Mouse (Mus musculus): ENCODE measurements at regions not wholly inside any gene's neighbourhood (a gene's known extent, or its start where the extent isn't known, plus 50 kb on each side); places are given as distances from the start of the nearest gene placed in this dataset.

DNA sequence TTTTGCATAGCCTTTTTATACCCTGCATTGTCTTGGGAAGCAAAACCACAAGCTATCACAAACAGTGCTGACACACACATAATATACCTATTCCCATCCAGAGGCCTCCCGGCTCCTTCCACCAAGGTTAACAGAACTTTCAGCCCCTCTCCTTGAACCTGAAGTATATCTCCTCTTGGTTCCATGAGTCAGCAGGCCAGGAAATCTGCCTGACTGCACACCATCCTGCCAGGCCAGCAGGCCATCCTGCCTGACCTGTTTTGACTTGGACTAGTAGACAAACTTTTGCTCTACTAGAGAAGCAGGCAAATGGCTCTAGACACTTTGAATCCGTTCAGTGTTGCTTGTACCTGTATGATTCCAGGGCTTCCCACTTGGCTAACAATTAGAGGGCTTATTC lies 547.6 kb upstream of the N6amt1 start:
- TF ChIP-seq POLR2A (IDR thresholded peaks at IDR 0.05; ENCODE audit: low read depth, low read length), result no peak
- TF ChIP-seq CTCF (IDR thresholded peaks at IDR 0.05; ENCODE audit: extremely low read depth, insufficient read depth, insufficient read length, insufficient replicate concordance), result no peak
- H3K36me3 ChIP-seq (ENCODE audit: control insufficient read depth, insufficient read depth, low read length), result no peaks in the 10 kb centered on the region
- DNase-seq (ENCODE audit: low read depth in 1 of 2, low spot score in 2 of 2), result no peak
- no peaks in the 10 kb centered on the region for H3K4me1 ChIP-seq (ENCODE audit: control insufficient read depth, insufficient read depth, insufficient read length)
- H3K27ac ChIP-seq (ENCODE audit: insufficient read depth, low read length), result no peak overlapping the region
- 74% methylated on average over 2 of the region's 2 CpGs for WGBS
- no peak overlapping the region for H3K4me3 ChIP-seq (ENCODE audit: extremely low read depth, insufficient read depth, insufficient read length)
- H3K27me3 ChIP-seq (ENCODE audit: control insufficient read depth, insufficient read depth, low read length), result no peaks in the 10 kb centered on the region

DNA sequence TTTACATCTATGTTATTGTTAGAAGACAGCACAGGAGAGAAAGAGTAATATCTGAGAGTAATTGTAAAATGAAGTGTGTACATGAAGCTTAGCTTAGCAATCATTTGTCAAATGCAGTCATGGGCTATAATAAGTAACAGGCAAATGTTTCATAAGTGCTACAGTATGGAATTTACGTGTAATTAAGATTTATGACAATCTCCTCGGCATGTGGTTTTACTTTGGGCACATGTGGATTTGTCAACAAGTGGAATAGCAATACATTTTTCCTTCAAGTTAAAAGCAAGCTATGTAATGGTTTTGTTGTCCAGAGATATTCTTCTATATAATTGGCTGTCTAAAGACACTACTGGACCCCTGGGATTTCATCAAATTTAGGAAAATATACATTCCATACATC lies 577.9 kb upstream of the N6amt1 start:
- no peaks in the 10 kb centered on the region for H3K27me3 ChIP-seq (ENCODE audit: control insufficient read depth, insufficient read depth, low read length)
- H3K4me1 ChIP-seq (ENCODE audit: control insufficient read depth, insufficient read depth, insufficient read length), result no peaks in the 10 kb centered on the region
- no peak overlapping the region for H3K27ac ChIP-seq (ENCODE audit: insufficient read depth, low read length)
- TF ChIP-seq POLR2A (IDR thresholded peaks at IDR 0.05; ENCODE audit: low read depth, low read length), result no peak
- TF ChIP-seq CTCF (IDR thresholded peaks at IDR 0.05; ENCODE audit: extremely low read depth, insufficient read depth, insufficient read length, insufficient replicate concordance), result no peak
- WGBS, result 44% methylated on average over 2 of the region's 2 CpGs
- no peak overlapping the region for H3K4me3 ChIP-seq (ENCODE audit: extremely low read depth, insufficient read depth, insufficient read length)
- DNase-seq (ENCODE audit: low read depth in 1 of 2, low spot score in 2 of 2), result no peak
- H3K36me3 ChIP-seq (ENCODE audit: control insufficient read depth, insufficient read depth, low read length), result no peaks in the 10 kb centered on the region

DNA sequence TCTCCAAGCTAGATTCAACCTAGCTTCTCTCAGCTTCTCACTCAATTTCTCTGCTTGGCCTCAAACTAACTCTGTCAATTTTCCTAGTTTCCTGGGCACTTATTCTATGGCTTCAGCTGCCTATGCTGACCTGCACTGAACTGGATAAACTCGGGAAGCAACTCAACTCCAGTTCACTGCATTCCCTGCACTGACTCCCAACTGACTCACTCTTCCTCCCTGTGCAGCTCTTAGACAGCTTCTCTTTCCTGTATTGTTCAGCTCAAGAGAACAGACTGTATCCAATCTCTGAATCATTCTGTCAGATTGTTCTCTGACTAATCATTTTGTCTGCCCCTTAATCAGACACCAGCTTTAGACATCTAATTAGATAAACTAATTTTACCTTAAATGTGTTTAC lies 581.4 kb upstream of the N6amt1 start:
- 28% methylated on average over 1 of the region's 1 CpGs for WGBS
- no peak for TF ChIP-seq POLR2A (IDR thresholded peaks at IDR 0.05; ENCODE audit: low read depth, low read length)
- no peak for TF ChIP-seq CTCF (IDR thresholded peaks at IDR 0.05; ENCODE audit: extremely low read depth, insufficient read depth, insufficient read length, insufficient replicate concordance)
- Histone ChIP-seq H3K4me3 (ENCODE audit: extremely low read depth, insufficient read depth, insufficient read length) (no peak overlapping the region), H3K36me3 (ENCODE audit: control insufficient read depth, insufficient read depth, low read length) (no peaks in the 10 kb centered on the region), H3K27me3 (ENCODE audit: control insufficient read depth, insufficient read depth, low read length) (no peaks in the 10 kb centered on the region), H3K27ac (ENCODE audit: insufficient read depth, low read length) (no peak overlapping the region), H3K4me1 (ENCODE audit: control insufficient read depth, insufficient read depth, insufficient read length) (no peaks in the 10 kb centered on the region)
- no peak for DNase-seq (ENCODE audit: low read depth in 1 of 2, low spot score in 2 of 2)

DNA sequence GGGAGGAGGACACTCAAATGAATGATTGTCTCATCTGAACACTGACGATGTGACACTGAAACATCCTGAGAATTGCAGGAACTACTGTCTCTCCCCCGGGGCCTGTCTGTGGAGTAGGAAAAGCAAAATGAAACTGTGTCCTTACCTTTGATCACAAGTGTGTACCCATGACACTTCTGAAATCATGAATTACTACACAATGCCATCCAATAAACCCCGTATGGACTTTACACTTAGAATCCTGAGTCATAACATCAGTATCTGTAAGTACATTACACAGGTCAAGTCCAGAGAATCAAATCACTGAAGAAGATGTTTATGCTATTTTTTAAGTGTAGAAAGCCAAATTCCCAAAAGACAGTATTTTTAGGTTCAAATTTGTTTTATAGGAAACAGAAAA lies 585.1 kb upstream of the N6amt1 start:
- TF ChIP-seq CTCF (IDR thresholded peaks at IDR 0.05; ENCODE audit: extremely low read depth, insufficient read depth, insufficient read length, insufficient replicate concordance) (no peak), POLR2A (IDR thresholded peaks at IDR 0.05; ENCODE audit: low read depth, low read length) (no peak)
- 90% methylated on average over 3 of the region's 3 CpGs for WGBS
- Histone ChIP-seq H3K4me3 (ENCODE audit: extremely low read depth, insufficient read depth, insufficient read length) (no peak overlapping the region), H3K36me3 (ENCODE audit: control insufficient read depth, insufficient read depth, low read length) (no peaks in the 10 kb centered on the region), H3K27me3 (ENCODE audit: control insufficient read depth, insufficient read depth, low read length) (no peaks in the 10 kb centered on the region), H3K4me1 (ENCODE audit: control insufficient read depth, insufficient read depth, insufficient read length) (no peaks in the 10 kb centered on the region), H3K27ac (ENCODE audit: insufficient read depth, low read length) (no peak overlapping the region)
- DNase-seq (ENCODE audit: low read depth in 1 of 2, low spot score in 2 of 2), result no peak

DNA sequence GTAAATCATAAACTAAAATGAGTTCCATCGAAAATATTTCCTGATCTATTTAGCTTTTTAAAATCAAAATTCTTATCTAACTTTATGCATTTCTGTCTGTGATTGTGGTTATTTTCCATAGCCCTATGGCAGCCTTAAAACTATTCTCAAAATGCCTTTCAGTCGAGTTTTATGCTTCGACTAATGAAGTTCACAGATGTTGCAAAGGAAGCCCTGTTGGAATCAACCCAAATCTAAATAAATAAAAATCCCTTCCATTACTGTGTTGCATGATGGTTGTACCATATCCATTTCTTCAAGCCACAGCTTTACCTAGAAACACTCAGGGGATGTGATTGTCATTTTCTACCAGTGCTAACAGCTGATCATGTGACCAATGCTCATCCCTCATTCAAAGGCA lies 585.6 kb upstream of the N6amt1 start:
- Histone ChIP-seq H3K36me3 (ENCODE audit: control insufficient read depth, insufficient read depth, low read length) (no peaks in the 10 kb centered on the region), H3K27ac (ENCODE audit: insufficient read depth, low read length) (no peak overlapping the region), H3K4me1 (ENCODE audit: control insufficient read depth, insufficient read depth, insufficient read length) (no peaks in the 10 kb centered on the region), H3K27me3 (ENCODE audit: control insufficient read depth, insufficient read depth, low read length) (no peaks in the 10 kb centered on the region), H3K4me3 (ENCODE audit: extremely low read depth, insufficient read depth, insufficient read length) (no peak overlapping the region)
- DNase-seq (ENCODE audit: low read depth in 1 of 2, low spot score in 2 of 2), result no peak
- TF ChIP-seq POLR2A (IDR thresholded peaks at IDR 0.05; ENCODE audit: low read depth, low read length) (no peak), CTCF (IDR thresholded peaks at IDR 0.05; ENCODE audit: extremely low read depth, insufficient read depth, insufficient read length, insufficient replicate concordance) (no peak)
- WGBS, result 76% methylated on average over 3 of the region's 3 CpGs

DNA sequence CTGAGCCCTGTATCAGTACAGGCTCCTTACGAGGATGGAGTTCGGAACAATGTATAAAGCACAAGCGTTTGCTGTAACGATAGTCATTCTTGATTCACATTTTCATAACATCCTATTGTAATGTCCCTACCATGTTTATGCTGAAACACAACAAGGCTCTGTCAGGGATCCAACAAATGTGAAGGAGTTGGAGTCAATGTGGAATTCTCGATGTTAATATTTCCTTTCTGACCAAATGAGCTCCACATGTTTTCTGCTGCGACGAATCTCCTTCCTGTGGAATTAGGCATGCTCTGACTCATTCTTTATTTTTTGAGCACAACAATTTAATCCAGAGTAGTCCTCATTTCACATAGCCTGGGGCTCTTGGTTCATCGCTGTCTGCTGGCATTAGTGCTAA lies 588.0 kb upstream of the N6amt1 start:
- WGBS, result 85% methylated on average over 8 of the region's 8 CpGs
- TF ChIP-seq CTCF (IDR thresholded peaks at IDR 0.05; ENCODE audit: extremely low read depth, insufficient read depth, insufficient read length, insufficient replicate concordance), result no peak
- no peak for TF ChIP-seq POLR2A (IDR thresholded peaks at IDR 0.05; ENCODE audit: low read depth, low read length)
- DNase-seq (ENCODE audit: low read depth in 1 of 2, low spot score in 2 of 2), result no peak
- no peaks in the 10 kb centered on the region for H3K4me1 ChIP-seq (ENCODE audit: control insufficient read depth, insufficient read depth, insufficient read length)
- H3K27ac ChIP-seq (ENCODE audit: insufficient read depth, low read length), result no peak overlapping the region
- H3K4me3 ChIP-seq (ENCODE audit: extremely low read depth, insufficient read depth, insufficient read length), result no peak overlapping the region
- H3K36me3 ChIP-seq (ENCODE audit: control insufficient read depth, insufficient read depth, low read length), result no peaks in the 10 kb centered on the region
- no peaks in the 10 kb centered on the region for H3K27me3 ChIP-seq (ENCODE audit: control insufficient read depth, insufficient read depth, low read length)

DNA sequence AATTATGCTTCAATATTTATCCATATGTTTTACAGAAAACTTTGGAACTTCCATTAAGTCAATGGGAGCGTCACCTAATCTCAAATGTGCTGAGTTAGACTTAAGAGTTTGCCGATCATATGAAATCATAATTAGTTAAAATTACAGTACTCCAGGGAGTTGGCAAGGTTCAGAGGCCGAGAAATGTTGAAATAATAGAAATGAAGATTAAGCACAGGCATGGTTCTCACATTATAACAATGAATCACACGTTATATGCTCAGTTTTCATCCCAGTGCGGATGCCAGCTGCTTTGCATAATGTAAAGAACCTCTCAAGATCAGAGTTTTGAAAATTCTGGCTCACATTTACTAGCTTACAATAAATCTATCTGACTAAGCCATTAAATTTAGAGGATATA lies 612.7 kb upstream of the N6amt1 start:
- Histone ChIP-seq H3K27ac (ENCODE audit: insufficient read depth, low read length) (no peak overlapping the region), H3K4me1 (ENCODE audit: control insufficient read depth, insufficient read depth, insufficient read length) (no peaks in the 10 kb centered on the region), H3K36me3 (ENCODE audit: control insufficient read depth, insufficient read depth, low read length) (no peaks in the 10 kb centered on the region), H3K4me3 (ENCODE audit: extremely low read depth, insufficient read depth, insufficient read length) (no peak overlapping the region), H3K27me3 (ENCODE audit: control insufficient read depth, insufficient read depth, low read length) (no peaks in the 10 kb centered on the region)
- TF ChIP-seq POLR2A (IDR thresholded peaks at IDR 0.05; ENCODE audit: low read depth, low read length) (no peak), CTCF (IDR thresholded peaks at IDR 0.05; ENCODE audit: extremely low read depth, insufficient read depth, insufficient read length, insufficient replicate concordance) (no peak)
- no peak for DNase-seq (ENCODE audit: low read depth in 1 of 2, low spot score in 2 of 2)
- 75% methylated on average over 5 of the region's 5 CpGs for WGBS

Data from spleen, adult 2 months (tissue).